Mouse (Mus musculus) spleen, adult 2 months (tissue): ENCODE measurements at regions not wholly inside any gene's neighbourhood (a gene's known extent, or its start where the extent isn't known, plus 50 kb on each side); places are given as distances from the start of the nearest gene placed in this dataset.

ENCODE experiments used
- DNase-seq, 2 experiments: peaks; one replicate each; pipeline versions ENCODE4 v3.0.0 to v3.0.0-alpha.2; 2012 to 2021; ENCODE audit warnings: low spot score in 2 of 2, low read depth in 1 of 2
- H3K27ac ChIP-seq: fragments of 200-500 bp; 2 replicates; pipeline ENCODE4 v1.5.1; 2012; ENCODE audit warnings: low read length, inconsistent platforms; ENCODE audit not compliant: insufficient read depth
- H3K27me3 ChIP-seq: fragments of 200-500 bp; 2 replicates; pipeline ENCODE4 v1.6.1; 2012; ENCODE audit warnings: mild to moderate bottlenecking, moderate library complexity, low read length, inconsistent platforms; ENCODE audit not compliant: control insufficient read depth, insufficient read depth
- H3K36me3 ChIP-seq: fragments of 200-500 bp; 2 replicates; pipeline ENCODE4 v1.6.1; 2012; ENCODE audit warnings: mild to moderate bottlenecking, low read length, inconsistent platforms; ENCODE audit not compliant: control insufficient read depth, insufficient read depth
- H3K4me1 ChIP-seq: fragments of 200-500 bp; 2 replicates; pipeline ENCODE4 v1.6.1; 2011; ENCODE audit warnings: inconsistent platforms; ENCODE audit not compliant: control insufficient read depth, insufficient read depth, insufficient read length
- H3K4me3 ChIP-seq: fragments of 200-500 bp; 2 replicates; pipeline ENCODE4 v1.5.1; 2011; ENCODE audit warnings: mild to moderate bottlenecking, inconsistent platforms; ENCODE audit not compliant: insufficient read depth, insufficient read length; ENCODE audit errors: extremely low read depth
- CTCF ChIP-seq: fragments of 200-500 bp; IDR thresholded peaks from 2 replicates; pipeline ENCODE4 v1.5.1; 2011; ENCODE audit warnings: mild to moderate bottlenecking, inconsistent platforms; ENCODE audit not compliant: insufficient read depth, insufficient read length, insufficient replicate concordance; ENCODE audit errors: extremely low read depth
- POLR2A ChIP-seq: fragments of 200-500 bp; IDR thresholded peaks from 2 replicates; pipeline ENCODE4 v1.6.1; 2011; ENCODE audit warnings: low read depth, low read length, inconsistent platforms
- WGBS: fragments of 180-500 bp; shearing (Covaris S2); methylation state at CpG from one replicate; pipeline ENCODE4 v1.1.7; 2018; 5-methylcytosine and 5-hydroxymethylcytosine counted together

DNA sequence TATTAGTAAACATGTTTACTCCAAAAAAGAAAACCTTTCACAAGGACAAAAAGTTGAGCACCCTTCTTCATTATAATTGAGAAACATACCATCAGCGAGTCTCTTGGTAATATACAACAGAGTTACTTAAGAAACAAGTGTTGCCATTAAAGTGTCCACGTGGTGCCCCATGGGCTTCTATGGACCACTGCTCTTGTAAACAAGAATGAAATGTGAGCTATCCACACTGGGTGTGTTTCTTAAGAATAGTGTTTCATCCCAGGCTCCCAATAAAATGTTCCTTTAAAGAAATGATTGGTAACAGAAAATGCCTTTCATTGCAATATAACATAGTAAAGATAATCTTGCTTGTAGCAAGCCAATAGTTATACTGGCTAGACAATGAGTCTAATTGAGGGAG, 803.6 kb upstream of the Acvr2a start:
- no peak overlapping the region for H3K4me3 ChIP-seq
- whole genome bisulfite sequencing: 85% methylated on average over 2 of the region's 2 CpGs
- H3K27me3 ChIP-seq: no peaks in the 10 kb centered on the region
- no peaks in the 10 kb centered on the region for H3K36me3 ChIP-seq
- no peaks in the 10 kb centered on the region for H3K4me1 ChIP-seq
- DNase-seq: no peak
- no peak for TF ChIP-seq CTCF
- no peak for TF ChIP-seq POLR2A
- no peak overlapping the region for H3K27ac ChIP-seq

DNA sequence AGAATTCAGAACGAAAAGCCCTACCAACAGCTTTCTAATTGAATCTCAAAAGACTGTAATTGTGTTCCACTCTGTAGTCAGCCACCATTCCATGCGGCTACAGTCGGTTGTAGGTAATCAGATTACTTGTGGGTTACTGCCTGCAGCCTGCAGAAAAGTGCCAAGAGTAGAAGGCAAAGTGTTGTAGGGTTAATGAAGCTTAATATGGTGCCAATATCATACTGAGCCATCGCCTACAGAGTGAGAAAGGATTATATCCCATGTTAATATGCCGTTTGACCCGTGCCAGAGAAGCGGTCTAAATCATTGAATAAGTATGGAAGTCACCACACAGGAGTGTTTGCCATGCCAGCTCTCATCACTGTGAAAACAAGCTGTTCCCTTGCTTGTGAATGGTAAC, 786.4 kb upstream of the Acvr2a start:
- H3K36me3 ChIP-seq: no peaks in the 10 kb centered on the region
- H3K4me3 ChIP-seq: no peak overlapping the region
- H3K27ac ChIP-seq: no peak overlapping the region
- H3K4me1 ChIP-seq: no peaks in the 10 kb centered on the region
- no peak for DNase-seq
- WGBS: 90% methylated on average over 7 of the region's 7 CpGs
- TF ChIP-seq POLR2A: no peak
- TF ChIP-seq CTCF: no peak
- H3K27me3 ChIP-seq: no peaks in the 10 kb centered on the region

DNA sequence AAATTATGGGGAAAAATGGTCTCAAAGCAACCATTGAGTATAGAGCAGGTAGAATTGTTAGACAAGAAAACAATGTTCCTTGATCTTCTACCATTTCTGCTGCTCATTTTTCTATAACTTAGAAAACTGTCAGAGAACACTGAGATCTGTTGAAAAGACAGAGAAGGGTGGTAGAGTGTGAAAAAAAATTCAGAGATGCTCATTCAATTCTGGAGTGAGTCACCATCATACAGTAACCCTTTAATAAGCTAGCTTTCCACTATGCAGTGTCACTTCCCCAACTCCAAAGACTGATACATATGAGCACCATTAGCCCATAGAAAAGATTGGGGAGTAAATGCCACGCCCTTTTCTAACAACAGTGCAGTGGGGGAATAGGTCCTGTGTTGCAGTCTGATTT, 752.5 kb upstream of the Acvr2a start:
- Histone ChIP-seq H3K36me3 (no peaks in the 10 kb centered on the region), H3K27me3 (no peaks in the 10 kb centered on the region), H3K4me1 (no peaks in the 10 kb centered on the region), H3K27ac (no peak overlapping the region), H3K4me3 (no peak overlapping the region)
- no peak for TF ChIP-seq POLR2A
- TF ChIP-seq CTCF: no peak
- DNase-seq: no peak
- 68% methylated on average over 1 of the region's 1 CpGs for WGBS

DNA sequence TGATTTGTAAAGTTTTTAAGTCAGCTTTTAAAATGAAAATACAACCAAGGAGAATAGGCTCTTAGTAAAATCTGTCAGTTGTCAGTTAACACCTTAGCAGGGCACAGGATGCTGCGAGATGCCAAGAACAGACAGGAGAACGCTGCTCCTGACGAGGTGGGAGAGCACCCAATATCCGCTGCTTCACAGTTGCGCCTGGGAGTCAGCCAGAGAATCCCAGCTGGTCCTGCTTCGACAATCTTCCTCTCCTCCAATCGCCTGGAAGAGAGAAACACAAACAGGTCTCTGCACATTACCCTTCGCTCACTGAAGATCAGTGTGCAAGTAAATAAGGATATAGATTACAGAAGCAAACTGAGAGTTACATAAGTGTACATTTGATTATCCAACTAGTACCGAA, 750.5 kb upstream of the Acvr2a start:
- Histone ChIP-seq H3K27me3 (no peaks in the 10 kb centered on the region), H3K36me3 (no peaks in the 10 kb centered on the region), H3K27ac (no peak overlapping the region), H3K4me1 (no peaks in the 10 kb centered on the region), H3K4me3 (no peak overlapping the region)
- TF ChIP-seq POLR2A: no peak
- no peak for TF ChIP-seq CTCF
- 80% methylated on average over 9 of the region's 9 CpGs for WGBS
- DNase-seq: no peak

DNA sequence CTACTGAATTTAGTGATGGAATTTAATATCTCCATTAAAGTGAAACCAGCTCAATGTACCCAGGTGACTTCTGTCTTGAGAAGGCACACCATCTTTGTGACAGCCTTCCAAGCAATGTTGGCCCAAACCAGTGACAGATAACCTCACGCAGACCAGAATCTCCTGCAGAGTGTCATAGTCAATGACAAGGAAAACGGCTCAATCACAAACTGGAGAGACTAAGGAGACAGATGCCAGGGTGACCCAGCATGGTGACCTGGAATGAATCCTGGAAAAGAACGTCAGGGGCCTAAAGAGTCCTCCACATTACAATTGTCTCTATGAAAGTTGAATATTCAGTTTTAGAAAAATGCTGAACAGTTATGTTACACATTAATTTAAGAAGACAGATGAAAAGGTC, 748.7 kb upstream of the Acvr2a start:
- H3K27me3 ChIP-seq: no peaks in the 10 kb centered on the region
- no peak for DNase-seq
- no peak overlapping the region for H3K27ac ChIP-seq
- no peaks in the 10 kb centered on the region for H3K4me1 ChIP-seq
- no peak overlapping the region for H3K4me3 ChIP-seq
- TF ChIP-seq POLR2A: no peak
- TF ChIP-seq CTCF: no peak
- 84% methylated on average over 3 of the region's 3 CpGs for WGBS
- H3K36me3 ChIP-seq: no peaks in the 10 kb centered on the region

DNA sequence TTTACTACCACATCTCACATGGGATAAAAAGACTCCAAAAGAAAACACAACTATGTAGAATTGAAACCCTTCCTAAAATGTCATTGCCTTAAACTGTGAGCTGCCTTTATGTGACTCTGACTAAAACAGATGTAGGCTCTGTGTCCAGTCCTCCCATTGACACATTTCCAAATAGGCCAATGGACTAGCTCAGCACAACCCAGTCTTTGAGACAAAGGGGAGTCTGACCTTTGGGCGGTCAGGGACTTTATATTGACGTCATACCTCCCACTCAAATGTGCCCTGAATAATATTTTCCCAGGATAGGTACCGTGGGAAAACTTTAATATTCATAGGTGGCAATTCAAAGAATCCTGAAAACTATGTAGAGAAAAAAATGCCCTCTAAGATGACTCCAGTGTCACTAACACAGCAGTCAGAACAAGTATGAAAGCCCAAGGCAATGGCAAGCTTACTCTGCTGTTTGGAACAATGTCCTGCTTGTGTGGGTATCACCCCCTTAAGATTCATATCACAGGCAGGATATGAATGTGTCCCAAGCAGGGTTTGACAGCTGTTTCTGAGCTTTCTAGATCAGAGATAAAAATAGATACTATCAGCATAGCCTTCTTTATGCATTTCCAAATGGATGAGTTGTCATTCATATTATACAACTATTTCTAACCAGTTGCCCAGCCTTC, 731.6 kb upstream of the Acvr2a start:
- Histone ChIP-seq H3K4me3 (no peak overlapping the region), H3K4me1 (no peaks in the 10 kb centered on the region), H3K36me3 (no peaks in the 10 kb centered on the region), H3K27ac (no peak overlapping the region), H3K27me3 (no peaks in the 10 kb centered on the region)
- WGBS: 82% methylated on average over 3 of the region's 3 CpGs
- no peak for DNase-seq
- TF ChIP-seq CTCF: no peak
- no peak for TF ChIP-seq POLR2A

DNA sequence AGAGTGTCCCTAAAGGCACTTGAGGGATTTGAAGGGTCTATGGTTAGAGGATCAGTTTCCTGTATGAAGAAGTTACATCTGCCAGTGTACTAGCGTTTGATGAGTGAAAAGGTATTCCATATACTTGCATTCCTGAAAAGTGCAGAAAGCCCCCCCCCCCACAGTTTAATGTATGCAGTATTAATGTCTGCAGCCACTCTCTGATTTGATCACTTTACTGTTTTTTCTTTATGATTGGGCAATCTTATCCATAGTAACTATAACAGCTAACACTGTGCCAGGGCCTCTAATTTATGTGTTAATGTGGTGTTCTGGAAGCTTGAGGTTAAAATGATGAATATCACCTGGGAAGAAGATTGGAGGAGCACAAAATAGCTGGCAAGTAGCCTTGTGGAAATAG, 715.6 kb upstream of the Acvr2a start:
- H3K4me3 ChIP-seq: no peak overlapping the region
- 82% methylated on average over 1 of the region's 1 CpGs for WGBS
- no peak overlapping the region for H3K27ac ChIP-seq
- H3K36me3 ChIP-seq: no peaks in the 10 kb centered on the region
- no peak for DNase-seq
- no peaks in the 10 kb centered on the region for H3K27me3 ChIP-seq
- TF ChIP-seq CTCF: no peak
- TF ChIP-seq POLR2A: no peak
- H3K4me1 ChIP-seq: no peaks in the 10 kb centered on the region

DNA sequence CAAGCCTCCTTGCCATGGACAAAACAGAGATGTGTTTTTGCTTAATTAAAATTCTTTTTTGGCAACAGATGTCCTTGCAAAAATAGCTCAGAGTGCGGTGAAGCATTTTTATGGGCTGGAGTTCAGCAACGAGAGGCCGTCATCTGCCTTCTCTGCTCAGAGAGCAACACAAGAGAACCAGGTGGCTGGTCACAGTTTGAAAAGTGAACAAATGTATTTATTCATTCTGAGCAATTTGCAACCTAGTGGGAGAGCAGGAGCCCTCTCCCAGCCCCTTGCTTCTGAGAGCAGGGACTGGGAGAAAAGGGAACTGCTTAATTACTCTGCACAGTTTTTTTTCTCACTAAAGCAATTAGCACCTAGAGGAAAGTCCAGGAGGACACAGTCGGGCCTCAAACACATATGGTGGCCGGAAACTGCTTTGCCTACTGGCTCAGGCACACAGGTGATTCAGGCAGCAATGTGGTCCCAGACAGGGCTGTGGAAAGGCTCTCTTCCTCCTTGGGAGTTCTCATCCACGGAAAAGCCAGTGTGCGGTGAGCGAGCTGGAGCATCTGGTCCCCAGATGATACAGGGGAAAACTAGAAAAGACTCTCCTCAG, 714.9 kb upstream of the Acvr2a start:
- Histone ChIP-seq H3K4me3 (no peak overlapping the region), H3K4me1 (no peaks in the 10 kb centered on the region), H3K36me3 (no peaks in the 10 kb centered on the region), H3K27me3 (no peaks in the 10 kb centered on the region), H3K27ac (no peak overlapping the region)
- DNase-seq: no peak
- WGBS: 69% methylated on average over 8 of the region's 8 CpGs
- TF ChIP-seq CTCF: no peak
- TF ChIP-seq POLR2A: no peak
